Mouse (Mus musculus) liver, embryonic 15.5 days (tissue): ENCODE data around the gene Fbxo7. TPM values are rescaled to one million over a fixed set of nuclear protein-coding genes. Genes with fewer than 3 reads are reported as not detected.

ENCODE experiments used
- ATAC-seq: fragments of 200-750 bp; cut with Nextera tagmentation; 2 replicates; pipeline ENCODE4 v1.8.0; 2017; ENCODE audit warnings: moderate number of reproducible peaks, mild to moderate bottlenecking, moderate library complexity; ENCODE audit not compliant: insufficient read depth
- H3K27ac ChIP-seq: fragments of 300-500 bp; sonication (generic); replicated peaks from 2 replicates; pipeline ENCODE4 v1.5.1; 2015; ENCODE audit warnings: mild to moderate bottlenecking, inconsistent platforms
- H3K27me3 ChIP-seq: fragments of 300-500 bp; sonication (generic); 2 replicates; pipeline ENCODE4 v1.6.1; 2015; ENCODE audit warnings: mild to moderate bottlenecking, inconsistent platforms
- H3K36me3 ChIP-seq: fragments of 300-500 bp; sonication (generic); replicated peaks from 2 replicates; pipeline ENCODE4 v1.6.1; 2015; ENCODE audit warnings: moderate library complexity, mild to moderate bottlenecking, inconsistent platforms
- H3K4me1 ChIP-seq: fragments of 300-500 bp; sonication (generic); replicated peaks from 2 replicates; pipeline ENCODE4 v1.6.1; 2015; ENCODE audit warnings: inconsistent platforms
- H3K4me2 ChIP-seq: fragments of 300-500 bp; sonication (generic); 2 replicates; pipeline ENCODE4 v1.6.1; 2015; ENCODE audit warnings: moderate library complexity, mild to moderate bottlenecking, inconsistent platforms
- H3K4me3 ChIP-seq: fragments of 300-500 bp; sonication (generic); replicated peaks from 2 replicates; pipeline ENCODE4 v1.5.1; 2015; ENCODE audit warnings: mild to moderate bottlenecking, inconsistent platforms
- H3K9ac ChIP-seq: fragments of 300-500 bp; sonication (generic); 2 replicates; pipeline ENCODE4 v1.6.1; 2015; ENCODE audit warnings: moderate library complexity, mild to moderate bottlenecking, inconsistent platforms
- H3K9me3 ChIP-seq: fragments of 300-500 bp; sonication (generic); replicated peaks from 2 replicates; pipeline ENCODE4 v1.6.1; 2016; ENCODE audit warnings: inconsistent platforms
- WGBS: fragments of 180-500 bp; shearing (Covaris S2); methylation state at CpG from one replicate; pipeline ENCODE4 v1.1.7; 2015; ENCODE audit warnings: mixed read lengths; ENCODE audit not compliant: insufficient replicate concordance; 5-methylcytosine and 5-hydroxymethylcytosine counted together
- polyA plus RNA-seq: library from polyadenylated mRNA; unstranded; fragments of >200 nt; fragmentation: Nextera tagmentation; extraction: Ambion mirVana; gene quantifications from 2 replicates; pipeline ENCODE4 v1.2.1, GENCODE M21; 2015

Fbxo7 gene
- 65.6 and 65.9 TPM in 2 replicates for polyA plus RNA-seq

- peak; percentile 81 for ATAC-seq
These were observed at the start of gene Fbxo7 for GRCm38 (mm10) chr10:86021749-86022473. Gene Fbxo7, plus strand, starts transcription at chr10:86021972.

DNA sequence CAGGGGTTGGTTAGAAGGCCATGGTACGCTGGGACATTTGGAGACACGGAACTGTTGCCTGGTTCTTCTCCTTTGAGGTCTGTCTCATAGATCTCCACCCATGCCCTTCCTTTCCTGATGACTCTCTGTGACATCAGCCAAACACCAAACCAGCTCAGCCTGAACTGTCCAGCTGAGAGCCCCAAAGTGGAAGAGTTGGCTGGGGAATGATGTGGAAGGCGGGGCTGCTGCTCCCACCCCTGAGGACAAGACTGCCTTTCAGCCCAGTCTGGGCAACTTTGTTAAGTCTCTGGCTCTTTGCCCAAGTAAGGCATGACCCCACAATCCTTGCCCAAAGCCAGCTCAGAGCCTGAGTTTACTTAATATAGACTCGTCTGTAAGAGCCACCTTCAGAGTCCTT is 48.9 kb upstream of the Fbxo7 start:
- Histone ChIP-seq H3K4me2 (no peak overlapping the region), H3K36me3 (no peaks in the 10 kb centered on the region), H3K9ac (no peak overlapping the region), H3K27me3 (no peaks in the 10 kb centered on the region), H3K9me3 (no peaks in the 10 kb centered on the region), H3K4me3 (no peak overlapping the region), H3K27ac (no peak overlapping the region), H3K4me1 (no peaks in the 10 kb centered on the region)
- ATAC-seq = no peak
- 52% methylated on average over 4 of the region's 4 CpGs for WGBS

More at GRCm38 (mm10) chr10:86021749-86022473, at the start of gene Fbxo7:
- H3K27ac ChIP-seq = peak within 1 kb of the TSS; percentile 93
- H3K4me1 ChIP-seq = peaks cover 36% of the 10 kb centered on the region
- H3K9ac ChIP-seq = peak within 1 kb of the TSS; percentile 93
- peak within 1 kb of the TSS; percentile 98 for H3K4me3 ChIP-seq
- peak within 1 kb of the TSS; percentile 66 for H3K4me2 ChIP-seq
- under 1% methylated on average over 82 of the region's 82 CpGs for WGBS
- H3K9me3 ChIP-seq = no peaks in the 10 kb centered on the region
- H3K36me3 ChIP-seq = peaks cover 12% of the 10 kb centered on the region
- H3K27me3 ChIP-seq = no peaks in the 10 kb centered on the region

DNA sequence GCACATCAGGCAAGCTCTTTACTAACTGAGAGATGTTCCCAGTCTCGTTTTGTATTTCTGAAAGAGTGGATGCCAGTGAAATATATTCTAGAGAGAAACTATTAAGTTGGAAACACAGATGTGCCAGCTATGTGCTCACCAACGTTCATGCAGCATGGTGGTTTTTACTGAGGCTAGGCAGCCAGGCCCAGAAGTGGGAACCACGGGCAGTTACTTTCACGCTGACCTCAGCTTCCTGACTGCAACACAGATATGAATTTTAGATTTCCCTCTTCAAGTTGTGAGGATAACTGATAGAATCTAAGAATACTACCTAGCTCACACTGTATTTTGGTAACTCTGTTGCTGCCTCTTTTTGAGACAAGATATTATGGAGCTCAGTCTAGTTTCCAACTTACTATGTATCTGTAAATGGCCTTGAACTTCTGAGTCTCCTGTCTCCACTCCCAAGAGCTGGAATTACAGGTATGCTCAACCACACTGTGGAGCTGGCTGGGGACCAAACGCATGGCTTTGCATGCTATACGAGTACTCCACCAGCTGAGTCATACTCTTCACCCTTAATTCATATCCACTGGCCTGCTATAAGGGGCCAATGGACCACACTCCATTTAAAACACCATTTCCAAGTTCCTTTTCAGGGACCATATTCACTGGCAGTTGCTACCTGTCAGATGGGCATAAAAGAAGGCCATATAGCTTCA is 32.2 kb upstream of the Fbxo7 start:
- 25% methylated on average over 6 of the region's 6 CpGs for WGBS
- Histone ChIP-seq H3K9me3 (no peaks in the 10 kb centered on the region), H3K36me3 (no peaks in the 10 kb centered on the region), H3K27ac (no peak overlapping the region), H3K27me3 (no peaks in the 10 kb centered on the region), H3K4me1 (no peaks in the 10 kb centered on the region), H3K4me2 (no peak overlapping the region), H3K4me3 (no peak overlapping the region), H3K9ac (no peak overlapping the region)
- ATAC-seq = no peak

DNA sequence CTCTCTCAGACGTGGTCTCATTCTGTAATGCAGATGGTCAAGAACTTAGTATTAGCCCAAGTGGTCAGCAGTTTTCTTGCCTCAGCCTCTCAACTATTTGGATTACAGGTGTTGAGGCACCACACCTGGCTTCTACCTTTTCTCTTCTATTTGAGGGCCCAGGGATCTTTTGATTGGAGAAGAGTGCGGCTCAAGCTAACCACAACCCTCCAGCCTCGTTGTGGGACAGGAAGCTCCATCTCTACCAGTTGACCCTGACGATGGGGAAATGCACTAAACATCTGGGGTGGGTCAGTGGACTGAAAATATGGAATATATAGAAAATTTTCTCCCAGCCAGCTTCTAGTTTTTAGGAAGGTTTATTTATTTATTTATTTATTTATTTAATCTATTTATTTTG is 29.4 kb upstream of the Fbxo7 start:
- no peak for ATAC-seq
- H3K9ac ChIP-seq = no peak overlapping the region
- H3K4me2 ChIP-seq = no peak overlapping the region
- H3K4me3 ChIP-seq = no peak overlapping the region
- H3K27ac ChIP-seq = no peak overlapping the region
- 22% methylated on average over 4 of the region's 4 CpGs for WGBS
- no peaks in the 10 kb centered on the region for H3K36me3 ChIP-seq
- H3K4me1 ChIP-seq = no peaks in the 10 kb centered on the region
- H3K9me3 ChIP-seq = no peaks in the 10 kb centered on the region
- H3K27me3 ChIP-seq = no peaks in the 10 kb centered on the region

DNA sequence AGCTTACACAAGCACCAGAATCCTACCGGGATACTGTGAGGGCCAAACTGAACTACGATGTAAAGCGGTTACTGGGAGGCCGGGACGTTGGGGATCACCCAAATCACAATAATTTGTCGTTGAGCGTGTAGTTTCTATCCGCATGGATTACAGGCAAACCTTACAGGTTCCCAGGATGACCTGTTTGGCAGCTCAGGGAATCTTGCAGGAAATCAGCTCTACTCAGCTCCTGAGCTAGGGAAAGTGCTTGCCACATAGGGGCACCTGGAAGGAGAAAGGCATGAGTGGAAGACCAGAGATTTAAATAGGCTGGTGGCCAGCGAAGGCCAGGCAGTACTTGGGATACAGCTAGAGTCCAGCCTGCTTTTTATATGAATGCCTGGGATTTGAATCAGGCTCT is 27.9 kb upstream of the Fbxo7 start:
- ATAC-seq = no peak
- whole genome bisulfite sequencing = 75% methylated on average over 9 of the region's 9 CpGs
- no peak overlapping the region for H3K27ac ChIP-seq

GRCm38 (mm10) chr10:85994543-85995104 is 27.1 kb upstream of the Fbxo7 start:
- no peak overlapping the region for H3K27ac ChIP-seq
- H3K9me3 ChIP-seq = no peaks in the 10 kb centered on the region
- H3K4me2 ChIP-seq = no peak overlapping the region
- 52% methylated on average over 5 of the region's 5 CpGs for WGBS
- no peak for ATAC-seq
- no peaks in the 10 kb centered on the region for H3K27me3 ChIP-seq
- no peak overlapping the region for H3K4me3 ChIP-seq
- no peaks in the 10 kb centered on the region for H3K4me1 ChIP-seq
- no peak overlapping the region for H3K9ac ChIP-seq
- H3K36me3 ChIP-seq = no peaks in the 10 kb centered on the region

More for the DNA sequence above, 27.9 kb upstream of the Fbxo7 start:
- no peak overlapping the region for H3K4me3 ChIP-seq
- no peaks in the 10 kb centered on the region for H3K27me3 ChIP-seq
- no peak overlapping the region for H3K4me2 ChIP-seq
- no peaks in the 10 kb centered on the region for H3K9me3 ChIP-seq
- H3K4me1 ChIP-seq = no peaks in the 10 kb centered on the region
- no peaks in the 10 kb centered on the region for H3K36me3 ChIP-seq
- no peak overlapping the region for H3K9ac ChIP-seq

GRCm38 (mm10) chr10:86000447-86000846 is 21.3 kb upstream of the Fbxo7 start:
- ATAC-seq = no peak
- Histone ChIP-seq H3K36me3 (no peaks in the 10 kb centered on the region), H3K4me2 (no peak overlapping the region), H3K27ac (no peak overlapping the region), H3K4me3 (no peak overlapping the region), H3K4me1 (no peaks in the 10 kb centered on the region), H3K9ac (no peak overlapping the region), H3K27me3 (0 out of 2 replicates have a peak, but pooled peaks cover 5% of the 10 kb centered on the region), H3K9me3 (no peaks in the 10 kb centered on the region)
- 76% methylated on average over 4 of the region's 4 CpGs for WGBS

GRCm38 (mm10) chr10:86006455-86006854 is 15.3 kb upstream of the Fbxo7 start:
- Histone ChIP-seq H3K4me1 (no peaks in the 10 kb centered on the region), H3K9ac (no peak overlapping the region), H3K4me2 (no peak overlapping the region), H3K27ac (no peak overlapping the region), H3K36me3 (no peaks in the 10 kb centered on the region), H3K27me3 (0 out of 2 replicates have a peak, but pooled peaks cover 5% of the 10 kb centered on the region), H3K9me3 (no peaks in the 10 kb centered on the region), H3K4me3 (no peak overlapping the region)
- no peak for ATAC-seq
- 56% methylated on average over 5 of the region's 5 CpGs for WGBS

- no peak for ATAC-seq
- 58% methylated on average over 2 of the region's 2 CpGs for WGBS
These were observed 12.1 kb upstream of the Fbxo7 start for GRCm38 (mm10) chr10:86009688-86010087.

GRCm38 (mm10) chr10:86010636-86011035 is 11.1 kb upstream of the Fbxo7 start:
- Histone ChIP-seq H3K27ac (no peak overlapping the region), H3K4me3 (no peak overlapping the region), H3K36me3 (no peaks in the 10 kb centered on the region), H3K4me1 (no peaks in the 10 kb centered on the region), H3K27me3 (0 out of 2 replicates have a peak, but pooled peaks cover 3% of the 10 kb centered on the region), H3K9me3 (no peaks in the 10 kb centered on the region), H3K9ac (no peak overlapping the region), H3K4me2 (no peak overlapping the region)
- 17% methylated on average over 6 of the region's 6 CpGs for WGBS
- no peak for ATAC-seq

More at GRCm38 (mm10) chr10:86009688-86010087, 12.1 kb upstream of the Fbxo7 start:
- Histone ChIP-seq H3K36me3 (no peaks in the 10 kb centered on the region), H3K4me1 (no peaks in the 10 kb centered on the region), H3K4me3 (no peak overlapping the region), H3K9me3 (no peaks in the 10 kb centered on the region), H3K9ac (no peak overlapping the region), H3K27me3 (no peaks in the 10 kb centered on the region), H3K4me2 (no peak overlapping the region), H3K27ac (no peak overlapping the region)

DNA sequence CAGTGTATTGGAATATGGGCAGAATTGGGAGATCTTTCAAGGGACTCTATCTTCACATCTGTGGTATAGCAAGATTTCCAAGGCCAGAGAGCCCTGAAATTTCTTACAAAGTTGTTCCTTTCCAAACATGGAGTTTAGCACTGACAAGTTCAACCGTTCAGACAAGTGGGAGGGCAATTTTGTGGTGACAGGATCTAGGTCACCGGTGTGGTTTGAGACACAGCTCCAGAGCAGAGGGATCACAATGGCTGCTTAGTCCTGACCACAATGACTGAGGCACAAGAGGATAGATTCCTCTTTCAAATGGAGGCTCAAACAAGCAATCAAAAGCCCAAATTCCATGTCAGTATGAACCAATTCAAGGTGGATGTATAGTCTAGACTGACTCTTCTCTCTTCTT is 10.6 kb upstream of the Fbxo7 start:
- Histone ChIP-seq H3K36me3 (no peaks in the 10 kb centered on the region), H3K9ac (no peak overlapping the region), H3K27ac (no peak overlapping the region), H3K4me1 (no peaks in the 10 kb centered on the region), H3K4me3 (no peak overlapping the region), H3K9me3 (no peaks in the 10 kb centered on the region), H3K27me3 (0 out of 2 replicates have a peak, but pooled peaks cover 3% of the 10 kb centered on the region), H3K4me2 (no peak overlapping the region)
- ATAC-seq = no peak
- WGBS = 5% methylated on average over 2 of the region's 2 CpGs
